Mouse (Mus musculus) forebrain, postnatal 0 days (tissue): ENCODE results near the gene Clec16a. TPM values are rescaled to one million over a fixed set of nuclear protein-coding genes. Genes with fewer than 3 reads are reported as not detected.

Experiments used
- ATAC-seq: fragments of 200-750 bp; cut with Nextera tagmentation; 2 replicates; pipeline ENCODE4 v1.8.0; 2017; ENCODE audit warnings: mild to moderate bottlenecking, moderate library complexity
- DNase-seq: peaks from one replicate; pipeline ENCODE4 v3.0.0-alpha.2; 2015
- H3K27ac ChIP-seq: fragments of 300-500 bp; sonication (generic); 2 replicates; pipeline ENCODE4 v1.5.1; 2014; ENCODE audit warnings: low read depth, mild to moderate bottlenecking, antibody characterized with exemption, low read length, moderate library complexity, mixed read lengths
- H3K27me3 ChIP-seq: fragments of 300-500 bp; sonication (generic); 2 replicates; pipeline ENCODE4 v1.6.1; 2014; ENCODE audit warnings: mild to moderate bottlenecking, low read length, mixed read lengths; ENCODE audit not compliant: insufficient read depth
- H3K36me3 ChIP-seq: fragments of 300-500 bp; sonication (generic); 2 replicates; pipeline ENCODE4 v1.6.1; 2014; ENCODE audit warnings: mild to moderate bottlenecking, moderate library complexity; ENCODE audit not compliant: insufficient read depth
- H3K4me1 ChIP-seq: fragments of 300-500 bp; sonication (generic); 2 replicates; pipeline ENCODE4 v1.6.1; 2014; ENCODE audit warnings: antibody characterized with exemption; ENCODE audit not compliant: insufficient read depth
- H3K4me2 ChIP-seq: fragments of 300-500 bp; sonication (generic); 2 replicates; pipeline ENCODE4 v1.6.1; 2014; ENCODE audit warnings: low read depth, mild to moderate bottlenecking, moderate library complexity
- H3K4me3 ChIP-seq: fragments of 300-500 bp; sonication (generic); 2 replicates; pipeline ENCODE4 v1.5.1; 2014; ENCODE audit warnings: low read depth, low read length, mixed read lengths
- H3K9ac ChIP-seq: fragments of 300-500 bp; sonication (generic); 2 replicates; pipeline ENCODE4 v1.6.1; 2014; ENCODE audit warnings: mild to moderate bottlenecking
- H3K9me3 ChIP-seq: fragments of 300-500 bp; sonication (generic); 2 replicates; pipeline ENCODE4 v1.6.1; 2016; ENCODE audit warnings: low read length
- CTCF ChIP-seq: sonication (generic); IDR thresholded peaks from 2 replicates; pipeline ENCODE4 v1.5.1; 2016; ENCODE audit warnings: antibody characterized with exemption, control low read depth, low read depth
- WGBS: fragments of 180-500 bp; shearing (Covaris S2); extraction: QIAGEN DNeasy Blood & Tissue Kit; methylation state at CpG from one replicate; pipeline ENCODE4 v1.1.7; 2014; 5-methylcytosine and 5-hydroxymethylcytosine counted together
- polyA plus RNA-seq: library from polyadenylated mRNA; unstranded; fragments of >200 nt; fragmentation: Nextera tagmentation; extraction: Ambion mirVana; gene quantifications from 2 replicates; pipeline ENCODE4 v1.2.1, GENCODE M21; 2015
- total RNA-seq: library from RNA; depleted of rRNA; stranded (reverse); fragments of >200 nt; gene quantifications from 2 replicates; pipeline ENCODE4 v1.2.3, GENCODE M21; 2014; rRNA removed

The Clec16a gene
- total RNA-seq (43.5 and 52.3 TPM in 2 replicates), polyA plus RNA-seq (47.6 and 65.8 TPM in 2 replicates)

DNA sequence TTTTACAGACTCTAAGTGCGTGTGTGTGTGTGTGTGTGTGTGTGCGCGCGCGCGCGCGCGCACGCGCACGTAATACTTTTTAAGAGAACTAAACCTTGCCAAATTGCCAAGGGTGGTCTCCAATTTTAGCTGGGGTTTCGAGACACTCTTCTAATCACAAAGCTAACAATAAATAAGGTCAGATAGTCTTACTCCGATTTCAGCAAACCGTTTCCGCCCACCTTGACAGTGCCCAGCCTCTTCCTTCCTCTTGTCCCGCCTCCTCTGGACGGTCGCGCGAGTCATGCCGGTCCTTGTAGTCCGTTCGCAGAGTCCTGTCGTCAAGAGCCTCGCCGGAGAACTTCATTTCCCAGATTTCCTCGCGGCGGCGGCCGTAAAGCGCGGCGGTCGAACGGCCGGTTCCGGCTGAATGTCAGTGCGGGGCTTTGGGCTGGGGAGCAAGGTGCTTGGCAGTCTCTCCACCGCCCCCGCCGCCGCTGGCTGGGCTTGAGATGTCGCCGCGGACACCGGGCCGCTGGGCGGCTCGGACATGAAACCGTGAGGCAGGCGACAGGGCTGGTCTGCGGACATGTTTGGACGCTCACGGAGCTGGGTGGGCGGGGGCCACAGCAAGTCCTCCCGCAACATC, at the start of gene Clec16a:
Gene Clec16a (plus strand): TSS at position 345 of the 628 bp plus-strand sequence.
- DNase-seq (peak; percentile 96), ATAC-seq (peak; percentile 93)
- H3K9ac ChIP-seq, result peak within 1 kb of the TSS; percentile 79
- H3K27me3 ChIP-seq, result no peaks in the 10 kb centered on the region
- peak within 1 kb of the TSS; percentile 76 for H3K4me2 ChIP-seq
- WGBS, result 2% methylated on average over 58 of the region's 58 CpGs
- no peaks in the 10 kb centered on the region for H3K36me3 ChIP-seq
- peaks cover 32% of the 10 kb centered on the region for H3K4me1 ChIP-seq
- no peak within 1 kb of the TSS for H3K27ac ChIP-seq
- TF ChIP-seq CTCF, result no peak
- no peaks in the 10 kb centered on the region for H3K9me3 ChIP-seq
- peak within 1 kb of the TSS; percentile 88 for H3K4me3 ChIP-seq

DNA sequence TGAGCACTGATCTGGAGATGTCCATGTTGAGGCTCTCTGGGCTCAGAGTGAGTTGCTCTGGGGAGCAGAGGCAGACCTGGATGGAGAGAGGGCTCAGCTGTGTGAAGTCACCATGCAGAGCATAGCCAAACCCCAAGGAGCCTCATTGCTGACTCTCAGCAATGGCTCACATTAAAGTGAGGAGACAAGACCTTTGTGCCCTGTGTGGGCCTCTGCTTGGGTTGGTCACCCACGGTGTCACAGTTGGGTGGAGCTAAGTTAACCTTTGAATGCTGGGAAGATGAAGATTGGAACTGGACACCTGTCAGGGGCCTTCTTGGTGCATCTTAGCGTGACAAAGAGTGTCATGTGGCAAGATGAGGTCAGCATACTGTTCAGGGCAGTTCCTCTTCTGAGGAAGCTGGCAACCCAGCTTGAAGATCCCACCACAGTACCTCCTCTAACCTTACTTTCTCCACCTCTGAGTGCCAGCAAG, 49.3 kb upstream of the Clec16a start:
- TF ChIP-seq CTCF, result no peak
- Histone ChIP-seq H3K4me2 (no peak overlapping the region), H3K27me3 (no peaks in the 10 kb centered on the region), H3K27ac (no peak overlapping the region), H3K4me3 (no peak overlapping the region), H3K36me3 (no peaks in the 10 kb centered on the region), H3K9ac (no peak overlapping the region), H3K4me1 (no peaks in the 10 kb centered on the region), H3K9me3 (no peaks in the 10 kb centered on the region)
- no peak for ATAC-seq
- WGBS, result 76% methylated on average over 2 of the region's 2 CpGs
- no peak for DNase-seq

DNA sequence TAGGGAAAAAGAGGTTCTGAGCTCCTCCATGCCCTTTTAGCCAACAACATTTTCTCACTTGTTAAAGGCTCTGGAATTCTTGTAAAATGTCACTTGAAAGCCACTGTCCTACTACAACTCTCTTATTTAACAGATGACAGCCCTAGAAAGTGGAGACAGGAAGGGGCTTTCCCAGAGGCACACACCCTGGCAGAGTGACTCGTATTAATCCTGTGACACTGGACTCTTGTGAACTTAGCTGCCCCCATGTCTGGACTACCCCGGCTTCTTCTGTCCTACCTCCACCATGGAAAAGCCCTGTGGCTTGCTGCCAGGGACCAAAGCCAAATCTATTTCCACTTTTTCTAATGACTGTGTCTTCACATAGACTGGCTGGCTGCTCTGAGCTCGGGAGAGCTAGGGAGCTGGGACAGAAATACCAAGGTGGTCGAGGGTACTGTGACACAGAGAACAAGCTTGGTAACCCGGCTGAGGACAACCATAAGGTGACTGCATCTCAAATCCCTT, 47.0 kb upstream of the Clec16a start:
- no peaks in the 10 kb centered on the region for H3K9me3 ChIP-seq
- no peak for TF ChIP-seq CTCF
- no peak overlapping the region for H3K4me3 ChIP-seq
- no peaks in the 10 kb centered on the region for H3K4me1 ChIP-seq
- no peaks in the 10 kb centered on the region for H3K36me3 ChIP-seq
- 51% methylated on average over 5 of the region's 5 CpGs for WGBS
- no peaks in the 10 kb centered on the region for H3K27me3 ChIP-seq
- H3K9ac ChIP-seq, result no peak overlapping the region
- no peak overlapping the region for H3K27ac ChIP-seq
- no peak overlapping the region for H3K4me2 ChIP-seq
- ATAC-seq (no peak), DNase-seq (no peak)

DNA sequence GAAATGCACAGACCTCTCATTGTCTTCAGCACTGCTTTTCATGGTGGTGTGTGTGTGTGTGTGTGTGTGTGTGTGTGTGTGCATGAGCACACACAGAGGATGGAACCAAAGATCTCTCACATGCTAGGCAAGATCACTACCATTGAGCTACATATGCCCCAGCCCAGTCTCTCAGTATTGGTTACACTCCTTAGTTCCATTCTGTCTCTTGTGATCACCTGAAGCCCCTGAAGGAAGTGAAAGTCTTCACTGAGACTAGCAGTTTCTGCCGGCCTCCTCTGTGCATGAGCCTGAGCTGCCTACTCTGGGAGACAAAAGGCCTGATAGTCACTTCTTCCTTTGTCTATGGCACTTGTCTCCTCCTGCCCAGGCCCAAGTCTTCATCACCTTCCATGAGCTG, 46.0 kb upstream of the Clec16a start:
- TF ChIP-seq CTCF, result no peak
- DNase-seq (no peak), ATAC-seq (no peak; the same call in 1 of the 2 replicates)
- Histone ChIP-seq H3K27me3 (no peaks in the 10 kb centered on the region), H3K4me1 (no peaks in the 10 kb centered on the region), H3K36me3 (no peaks in the 10 kb centered on the region), H3K4me2 (no peak overlapping the region), H3K27ac (no peak overlapping the region), H3K9me3 (no peaks in the 10 kb centered on the region), H3K9ac (no peak overlapping the region), H3K4me3 (no peak overlapping the region)
- 32% methylated on average over 1 of the region's 1 CpGs for WGBS

DNA sequence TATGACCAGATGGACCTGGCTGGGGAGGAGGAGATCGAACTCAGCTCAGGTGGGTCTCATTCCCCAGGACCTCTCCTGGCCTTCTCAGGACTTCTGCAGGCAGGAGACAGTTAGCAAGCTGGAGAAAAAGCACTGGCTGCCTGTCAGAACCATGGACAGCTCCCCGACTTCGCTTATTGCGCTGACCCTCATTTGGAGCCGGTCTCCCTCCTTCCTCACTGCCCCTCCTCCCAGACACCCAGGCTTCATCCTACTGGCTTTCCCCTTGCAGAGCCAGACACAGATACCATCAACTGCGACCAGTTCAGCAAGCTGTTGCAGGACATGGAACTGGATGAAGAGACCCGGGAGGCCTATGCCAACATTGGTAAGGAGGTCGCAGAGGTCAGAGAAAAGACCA, 43.3 kb upstream of the Clec16a start:
- Histone ChIP-seq H3K9ac (no peak overlapping the region), H3K4me3 (no peak overlapping the region), H3K27ac (no peak overlapping the region), H3K4me1 (no peaks in the 10 kb centered on the region), H3K9me3 (no peaks in the 10 kb centered on the region), H3K4me2 (no peak overlapping the region), H3K36me3 (no peaks in the 10 kb centered on the region), H3K27me3 (no peaks in the 10 kb centered on the region)
- WGBS, result 14% methylated on average over 8 of the region's 8 CpGs
- no peak for TF ChIP-seq CTCF
- DNase-seq (no peak), ATAC-seq (no peak)

DNA sequence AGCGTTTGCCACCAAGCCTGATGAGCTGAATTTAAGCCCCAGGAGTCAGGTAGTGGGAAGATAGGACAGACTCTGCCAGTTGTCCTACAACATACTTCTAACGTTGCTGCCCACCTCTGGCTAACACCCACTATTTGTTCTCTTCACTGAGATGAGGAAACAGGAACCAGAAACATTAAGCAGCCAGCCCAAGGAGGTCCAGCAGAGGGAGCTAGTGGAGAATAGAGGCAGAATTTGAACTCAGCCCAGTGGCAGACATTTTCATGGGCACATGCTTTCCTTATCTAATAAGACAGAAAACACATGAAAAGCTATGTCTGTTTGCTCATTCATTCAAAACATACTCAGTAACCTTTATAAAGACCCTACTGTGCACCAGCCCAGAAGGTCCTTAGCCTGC, 42.1 kb upstream of the Clec16a start:
- 68% methylated on average over 2 of the region's 2 CpGs for WGBS
- ATAC-seq, result no peak
- H3K4me2 ChIP-seq, result no peak overlapping the region
- no peak for TF ChIP-seq CTCF
- no peak overlapping the region for H3K9ac ChIP-seq
- no peaks in the 10 kb centered on the region for H3K4me1 ChIP-seq
- no peaks in the 10 kb centered on the region for H3K27me3 ChIP-seq
- no peak for DNase-seq
- H3K9me3 ChIP-seq, result no peaks in the 10 kb centered on the region
- no peaks in the 10 kb centered on the region for H3K36me3 ChIP-seq
- H3K4me3 ChIP-seq, result no peak overlapping the region
- H3K27ac ChIP-seq, result no peak overlapping the region

DNA sequence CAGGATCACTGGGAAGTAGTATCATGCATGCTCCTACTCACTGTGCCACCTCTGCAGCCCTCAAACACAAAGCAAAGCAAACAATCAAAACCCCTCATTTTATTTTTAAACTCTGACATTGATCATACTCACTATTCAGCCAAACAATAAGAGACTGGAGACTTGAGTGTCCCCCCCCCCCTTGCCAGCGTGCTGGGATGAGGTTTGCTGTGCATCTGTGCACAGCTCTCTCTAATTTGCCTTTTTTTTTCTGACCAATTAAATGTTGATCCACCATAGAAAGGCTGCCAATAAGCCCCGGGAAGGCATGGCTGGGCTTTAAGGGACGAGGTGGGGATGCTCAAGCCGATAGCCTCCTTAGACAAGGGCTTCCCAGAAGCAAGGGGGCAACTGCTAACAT, 37.7 kb upstream of the Clec16a start:
- no peak for DNase-seq
- Histone ChIP-seq H3K4me3 (no peak overlapping the region), H3K9ac (no peak overlapping the region; the same call in 1 of the 2 replicates), H3K9me3 (no peaks in the 10 kb centered on the region), H3K27ac (no peak overlapping the region), H3K27me3 (no peaks in the 10 kb centered on the region), H3K4me1 (no peaks in the 10 kb centered on the region), H3K4me2 (no peak overlapping the region), H3K36me3 (no peaks in the 10 kb centered on the region)
- 19% methylated on average over 4 of the region's 4 CpGs for WGBS
- ATAC-seq, result peak; percentile 45
- no peak for TF ChIP-seq CTCF
